Mouse (Mus musculus) hindbrain, embryonic 15.5 days (tissue): ENCODE data around the gene Cd79b. TPM values are rescaled to one million over a fixed set of nuclear protein-coding genes. Genes with fewer than 3 reads are reported as not detected.
"Not testable (repeated sequence)": the region's sequence is repeated elsewhere in the genome, so short reads cannot be mapped to it uniquely, and the experiment has no call there.

Experiments
- ATAC-seq: fragments of 200-750 bp; cut with Nextera tagmentation; 2 replicates; pipeline ENCODE4 v1.8.0; 2017; ENCODE audit warnings: low read depth, moderate number of reproducible peaks, moderate TSS enrichment; ENCODE audit not compliant: low FRiP score
- H3K27ac ChIP-seq: fragments of 300-500 bp; sonication (generic); replicated peaks from 2 replicates; pipeline ENCODE4 v1.5.1; 2015; ENCODE audit warnings: mild to moderate bottlenecking, inconsistent platforms
- H3K27me3 ChIP-seq: fragments of 300-500 bp; sonication (generic); 2 replicates; pipeline ENCODE4 v1.6.1; 2015; ENCODE audit warnings: control low read depth, inconsistent platforms
- H3K36me3 ChIP-seq: fragments of 300-500 bp; sonication (generic); 2 replicates; pipeline ENCODE4 v1.6.1; 2015; ENCODE audit warnings: control low read depth, inconsistent platforms
- H3K4me1 ChIP-seq: fragments of 300-500 bp; sonication (generic); replicated peaks from 2 replicates; pipeline ENCODE4 v1.6.1; 2015; ENCODE audit warnings: control low read depth, inconsistent platforms
- H3K4me2 ChIP-seq: fragments of 300-500 bp; sonication (generic); 2 replicates; pipeline ENCODE4 v1.6.1; 2015; ENCODE audit warnings: moderate library complexity, mild to moderate bottlenecking, inconsistent platforms
- H3K4me3 ChIP-seq: fragments of 300-500 bp; sonication (generic); 2 replicates; pipeline ENCODE4 v1.5.1; 2015; ENCODE audit warnings: mild to moderate bottlenecking, inconsistent platforms
- H3K9ac ChIP-seq: fragments of 300-500 bp; sonication (generic); 2 replicates; pipeline ENCODE4 v1.6.1; 2015; ENCODE audit warnings: inconsistent platforms
- H3K9me3 ChIP-seq: fragments of 300-500 bp; sonication (generic); 2 replicates; pipeline ENCODE4 v1.6.1; 2016; ENCODE audit warnings: control low read depth, inconsistent platforms
- WGBS: fragments of 180-500 bp; shearing (Covaris S2); methylation state at CpG from one replicate; pipeline ENCODE4 v1.1.7; 2015; 5-methylcytosine and 5-hydroxymethylcytosine counted together
- polyA plus RNA-seq: library from polyadenylated mRNA; unstranded; fragments of >200 nt; fragmentation: Nextera tagmentation; extraction: Ambion mirVana; gene quantifications from 2 replicates; pipeline ENCODE4 v1.2.1, GENCODE M21; 2015

The Cd79b gene
- 1.2 and 1.4 TPM in 2 replicates for polyA plus RNA-seq

GRCm38 (mm10) chr11:106314333-106314812 lies at the start of gene Cd79b:
TSS of gene Cd79b (minus strand) at chr11:106314762.
- Histone ChIP-seq H3K36me3 (no peaks in the 10 kb centered on the region), H3K9ac (no peak within 1 kb of the TSS), H3K4me2 (no peak within 1 kb of the TSS), H3K27me3 (no peaks in the 10 kb centered on the region), H3K27ac (no peak within 1 kb of the TSS), H3K9me3 (no peaks in the 10 kb centered on the region), H3K4me1 (no peaks in the 10 kb centered on the region), H3K4me3 (no peak within 1 kb of the TSS)
- no peak for ATAC-seq
- WGBS = 84% methylated on average over 9 of the region's 9 CpGs

GRCm38 (mm10) chr11:106359350-106359749 lies 44.8 kb upstream of the Cd79b start:
- H3K4me2 ChIP-seq = no peak overlapping the region
- no peaks in the 10 kb centered on the region for H3K9me3 ChIP-seq
- H3K4me1 ChIP-seq = no peaks in the 10 kb centered on the region
- H3K4me3 ChIP-seq = no peak overlapping the region
- no peak overlapping the region for H3K27ac ChIP-seq
- ATAC-seq = no peak
- H3K27me3 ChIP-seq = no peaks in the 10 kb centered on the region
- H3K36me3 ChIP-seq = no peaks in the 10 kb centered on the region
- 31% methylated on average over 5 of the region's 5 CpGs for WGBS
- H3K9ac ChIP-seq = no peak overlapping the region

GRCm38 (mm10) chr11:106355382-106356128 lies 41.0 kb upstream of the Cd79b start:
- H3K36me3 ChIP-seq = no peaks in the 10 kb centered on the region
- no peak overlapping the region for H3K4me3 ChIP-seq
- H3K27me3 ChIP-seq = no peaks in the 10 kb centered on the region
- H3K27ac ChIP-seq = no peak overlapping the region
- ATAC-seq = no peak
- H3K9me3 ChIP-seq = no peaks in the 10 kb centered on the region
- WGBS = 77% methylated on average over 19 of the region's 19 CpGs
- no peak overlapping the region for H3K4me2 ChIP-seq
- H3K9ac ChIP-seq = no peak overlapping the region
- no peaks in the 10 kb centered on the region for H3K4me1 ChIP-seq

- no peak overlapping the region for H3K9ac ChIP-seq
- H3K4me3 ChIP-seq = no peak overlapping the region
- WGBS = 66% methylated on average over 1 of the region's 1 CpGs
These were observed 39.6 kb upstream of the Cd79b start for GRCm38 (mm10) chr11:106354181-106354580.

GRCm38 (mm10) chr11:106353188-106353587 lies 38.6 kb upstream of the Cd79b start, which contains the start of gene Scn4a:
TSS of gene Scn4a (minus strand) at chr11:106353288.
- ATAC-seq = no peak
- 92% methylated on average over 12 of the region's 12 CpGs for WGBS

More at GRCm38 (mm10) chr11:106354181-106354580, 39.6 kb upstream of the Cd79b start:
- no peaks in the 10 kb centered on the region for H3K4me1 ChIP-seq
- no peaks in the 10 kb centered on the region for H3K9me3 ChIP-seq
- no peaks in the 10 kb centered on the region for H3K27me3 ChIP-seq
- no peak overlapping the region for H3K27ac ChIP-seq
- no peak overlapping the region for H3K4me2 ChIP-seq
- no peaks in the 10 kb centered on the region for H3K36me3 ChIP-seq
- ATAC-seq = no peak

GRCm38 (mm10) chr11:106351941-106352340 lies 37.4 kb upstream of the Cd79b start:
- 75% methylated on average over 4 of the region's 4 CpGs for WGBS
- Histone ChIP-seq H3K4me3 (no peak overlapping the region), H3K9me3 (no peaks in the 10 kb centered on the region), H3K27me3 (no peaks in the 10 kb centered on the region), H3K9ac (no peak overlapping the region), H3K36me3 (no peaks in the 10 kb centered on the region), H3K4me2 (no peak overlapping the region), H3K4me1 (no peaks in the 10 kb centered on the region), H3K27ac (no peak overlapping the region)
- ATAC-seq = no peak

More at GRCm38 (mm10) chr11:106353188-106353587, 38.6 kb upstream of the Cd79b start, which contains the start of gene Scn4a:
- Histone ChIP-seq H3K27me3 (no peaks in the 10 kb centered on the region), H3K9me3 (no peaks in the 10 kb centered on the region), H3K4me2 (no peak within 1 kb of the TSS), H3K4me3 (no peak within 1 kb of the TSS), H3K4me1 (no peaks in the 10 kb centered on the region), H3K9ac (no peak within 1 kb of the TSS), H3K36me3 (no peaks in the 10 kb centered on the region), H3K27ac (no peak within 1 kb of the TSS)

- H3K36me3 ChIP-seq = no peaks in the 10 kb centered on the region
- no peaks in the 10 kb centered on the region for H3K9me3 ChIP-seq
- no peak overlapping the region for H3K4me3 ChIP-seq
- H3K4me2 ChIP-seq = no peak overlapping the region
- H3K4me1 ChIP-seq = no peaks in the 10 kb centered on the region
- H3K27ac ChIP-seq = no peak overlapping the region
- no peaks in the 10 kb centered on the region for H3K27me3 ChIP-seq
- H3K9ac ChIP-seq = no peak overlapping the region
- ATAC-seq = no peak
- WGBS = 68% methylated on average over 3 of the region's 3 CpGs
These were observed 36.7 kb upstream of the Cd79b start for GRCm38 (mm10) chr11:106351253-106351652.

GRCm38 (mm10) chr11:106350853-106351252 lies 36.3 kb upstream of the Cd79b start:
- no peak for ATAC-seq
- WGBS = 55% methylated on average over 5 of the region's 5 CpGs
- H3K27me3 ChIP-seq = no peaks in the 10 kb centered on the region
- H3K36me3 ChIP-seq = no peaks in the 10 kb centered on the region
- no peak overlapping the region for H3K4me2 ChIP-seq
- no peak overlapping the region for H3K4me3 ChIP-seq
- no peak overlapping the region for H3K9ac ChIP-seq
- no peaks in the 10 kb centered on the region for H3K4me1 ChIP-seq
- H3K9me3 ChIP-seq = no peaks in the 10 kb centered on the region
- no peak overlapping the region for H3K27ac ChIP-seq

- no peaks in the 10 kb centered on the region for H3K4me1 ChIP-seq
- no peak overlapping the region for H3K27ac ChIP-seq
- no peak overlapping the region for H3K9ac ChIP-seq
- no peak overlapping the region for H3K4me3 ChIP-seq
- 88% methylated on average over 6 of the region's 6 CpGs for WGBS
- H3K27me3 ChIP-seq = no peaks in the 10 kb centered on the region
- H3K36me3 ChIP-seq = no peaks in the 10 kb centered on the region
- H3K4me2 ChIP-seq = no peak overlapping the region
- no peaks in the 10 kb centered on the region for H3K9me3 ChIP-seq
- ATAC-seq = no peak
These were observed 35.2 kb upstream of the Cd79b start for GRCm38 (mm10) chr11:106349772-106350171.

- Histone ChIP-seq H3K9me3 (no peaks in the 10 kb centered on the region), H3K4me1 (no peaks in the 10 kb centered on the region), H3K36me3 (no peaks in the 10 kb centered on the region), H3K4me2 (no peak overlapping the region), H3K27ac (no peak overlapping the region), H3K4me3 (no peak overlapping the region), H3K27me3 (no peaks in the 10 kb centered on the region), H3K9ac (no peak overlapping the region)
- 59% methylated on average over 6 of the region's 6 CpGs for WGBS
- no peak for ATAC-seq
These were observed 30.3 kb upstream of the Cd79b start for GRCm38 (mm10) chr11:106344910-106345309.

- ATAC-seq = no peak
- Histone ChIP-seq H3K4me2 (no peak overlapping the region), H3K27ac (no peak overlapping the region), H3K9ac (no peak overlapping the region), H3K36me3 (no peaks in the 10 kb centered on the region), H3K4me1 (no peaks in the 10 kb centered on the region), H3K9me3 (no peaks in the 10 kb centered on the region), H3K4me3 (no peak overlapping the region), H3K27me3 (no peaks in the 10 kb centered on the region)
- WGBS = 85% methylated on average over 9 of the region's 9 CpGs
These were observed 26.5 kb upstream of the Cd79b start for GRCm38 (mm10) chr11:106340990-106341520.

- ATAC-seq, H3K27me3 ChIP-seq, H3K4me2 ChIP-seq, H3K4me1 ChIP-seq, H3K9me3 ChIP-seq, H3K4me3 ChIP-seq, H3K9ac ChIP-seq, H3K36me3 ChIP-seq, H3K27ac ChIP-seq: not testable (repeated sequence)
- WGBS = 84% methylated on average over 4 of the region's 4 CpGs
These were observed 24.8 kb upstream of the Cd79b start for GRCm38 (mm10) chr11:106339323-106339722.
